Mouse (Mus musculus) ES-E14 (cell line): ENCODE data around the gene Wfdc5.

ENCODE experiments used
- CHD2 ChIP-seq: IDR thresholded peaks from 2 replicates; pipeline ENCODE4 v1.6.1; 2014; ENCODE audit warnings: mild to moderate bottlenecking, low read depth, low read length, inconsistent platforms
- HCFC1 ChIP-seq: IDR thresholded peaks from 2 replicates; pipeline ENCODE4 v1.6.1; 2012; ENCODE audit warnings: low read length, inconsistent platforms, borderline replicate concordance; ENCODE audit not compliant: insufficient read depth
- MAFK ChIP-seq: IDR thresholded peaks from 2 replicates; pipeline ENCODE4 v1.6.1; 2014; ENCODE audit warnings: mild to moderate bottlenecking, low read depth, low read length, inconsistent platforms; ENCODE audit not compliant: insufficient read depth

DNA sequence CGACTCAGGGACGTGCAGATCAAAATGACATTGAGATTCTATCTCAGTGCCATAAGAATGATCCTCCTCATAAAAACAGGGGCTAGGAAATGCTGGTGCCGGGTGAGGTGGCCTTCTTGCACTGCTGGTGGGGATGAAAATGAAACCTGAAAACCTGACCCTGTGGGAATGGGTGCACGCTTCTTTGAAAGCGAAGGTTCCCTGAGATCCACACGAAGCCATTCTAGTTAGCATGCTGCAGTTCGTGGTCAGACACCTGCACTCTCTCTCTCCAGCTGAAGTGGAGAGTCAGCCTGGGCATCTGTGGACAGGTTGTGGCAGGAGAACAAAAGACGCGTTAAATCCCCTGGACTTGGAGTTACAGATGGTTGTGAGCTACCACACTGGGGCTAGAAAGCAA, 36.8 kb upstream of the Wfdc5 start:
- TF ChIP-seq CHD2 = no peak
- TF ChIP-seq HCFC1 = no peak
- no peak for TF ChIP-seq MAFK
